Mouse (Mus musculus) megakaryocyte, embryonic 14.5 days (primary cell): Measurements from ENCODE around the gene Trnt1. TPM values are rescaled to one million over a fixed set of nuclear protein-coding genes. Genes with fewer than 3 reads are reported as not detected.
A peak's percentile ranks its signal among the peaks of the same experiment; 100 is the strongest.

Source experiments
- H3K27me3 ChIP-seq: replicated peaks from 2 replicates; pipeline ENCODE3; 2012; ENCODE audit warnings: inconsistent platforms
- H3K36me3 ChIP-seq: replicated peaks from 2 replicates; pipeline ENCODE3; 2012; ENCODE audit warnings: low read length, inconsistent platforms, mixed read lengths
- H3K4me1 ChIP-seq: 2 replicates; pipeline ENCODE4 v1.6.1; 2012; ENCODE audit warnings: inconsistent platforms
- H3K4me3 ChIP-seq: replicated peaks from 2 replicates; pipeline ENCODE3; 2012; ENCODE audit warnings: moderate library complexity, mild to moderate bottlenecking, inconsistent platforms
- H3K9me3 ChIP-seq: 2 replicates; pipeline ENCODE4 v1.6.1; 2012; ENCODE audit warnings: inconsistent platforms
- FLI1 ChIP-seq: IDR thresholded peaks from 2 replicates; pipeline ENCODE4 v1.6.1; 2012; ENCODE audit warnings: low read length, inconsistent platforms, mixed read lengths
- GATA1 ChIP-seq: IDR thresholded peaks from 3 replicates; pipeline ENCODE4 v1.6.1; 2012; ENCODE audit warnings: mixed read lengths, low read length, inconsistent platforms, borderline replicate concordance
- polyA plus RNA-seq: library from polyadenylated mRNA; stranded (reverse); fragments of >175 nt; gene quantifications from 2 replicates; pipeline ENCODE4 v1.2.3, GENCODE M21; 2012; ENCODE audit warnings: low replicate concordance; ENCODE audit not compliant: insufficient read depth

The Trnt1 gene
- polyA plus RNA-seq, 1 experiment = 0.66 TPM

- H3K4me3 ChIP-seq = peak overlapping the region; percentile 91
These were observed 1.1 kb downstream of the Trnt1 start for GRCm38 (mm10) chr6:106770046-106770445.

DNA sequence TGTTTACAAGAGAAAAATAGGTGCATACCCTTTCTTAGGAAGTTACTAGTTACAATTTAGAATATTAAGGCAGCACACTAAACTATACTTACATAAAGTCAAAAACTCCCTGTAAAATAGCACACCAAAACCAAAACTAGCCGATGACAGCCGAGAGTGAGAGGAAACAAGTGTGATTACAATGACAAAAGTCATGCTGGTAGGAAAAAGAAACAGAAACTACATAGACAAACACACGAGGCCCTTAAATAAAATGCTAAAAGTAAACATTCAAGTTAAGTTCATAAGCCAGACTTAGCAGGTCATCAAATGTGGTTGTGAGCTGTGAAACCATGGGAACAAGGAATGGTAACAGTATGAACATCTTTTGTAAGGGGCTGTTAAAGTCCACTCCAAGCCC is 18.2 kb downstream of the Trnt1 start:
- TF ChIP-seq FLI1 (no peak), GATA1 (no peak)
- H3K36me3 ChIP-seq = peaks cover 86% of the 10 kb centered on the region
- no peaks in the 10 kb centered on the region for H3K27me3 ChIP-seq
- H3K4me3 ChIP-seq = no peak overlapping the region
- no peaks in the 10 kb centered on the region for H3K4me1 ChIP-seq
- no peaks in the 10 kb centered on the region for H3K9me3 ChIP-seq

More at GRCm38 (mm10) chr6:106770046-106770445, 1.1 kb downstream of the Trnt1 start:
- Histone ChIP-seq H3K4me1 (peaks cover 12% of the 10 kb centered on the region), H3K9me3 (no peaks in the 10 kb centered on the region), H3K36me3 (peaks cover 38% of the 10 kb centered on the region), H3K27me3 (no peaks in the 10 kb centered on the region)
- TF ChIP-seq GATA1 (no peak), FLI1 (no peak)

DNA sequence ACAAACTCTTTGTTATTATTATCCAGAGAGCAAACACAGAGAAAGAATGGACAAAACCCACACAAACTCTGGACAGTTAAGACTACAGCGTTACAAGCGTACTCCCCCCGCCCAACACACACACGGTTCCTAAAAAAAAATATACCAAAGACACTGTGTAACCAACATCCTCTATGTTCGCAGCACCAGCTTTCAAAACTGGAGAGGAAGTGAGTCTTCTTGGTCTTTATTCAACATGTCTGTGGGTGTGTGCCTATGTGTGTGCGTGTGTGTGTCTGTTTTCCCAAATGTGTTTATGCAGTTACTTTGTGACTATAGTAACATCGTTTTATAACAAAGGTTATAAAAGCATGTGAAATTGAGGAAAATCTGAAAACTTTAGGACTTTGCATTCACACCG is 22.5 kb downstream of the Trnt1 start:
- H3K4me1 ChIP-seq = peaks cover 33% of the 10 kb centered on the region
- H3K27me3 ChIP-seq = no peaks in the 10 kb centered on the region
- TF ChIP-seq FLI1 (no peak), GATA1 (no peak)
- H3K36me3 ChIP-seq = peaks cover 91% of the 10 kb centered on the region
- no peaks in the 10 kb centered on the region for H3K9me3 ChIP-seq
- no peak overlapping the region for H3K4me3 ChIP-seq

GRCm38 (mm10) chr6:106792486-106792885 is 23.6 kb downstream of the Trnt1 start:
- Histone ChIP-seq H3K27me3 (no peaks in the 10 kb centered on the region), H3K4me1 (peaks cover 39% of the 10 kb centered on the region), H3K4me3 (no peak overlapping the region), H3K36me3 (peaks cover 81% of the 10 kb centered on the region), H3K9me3 (no peaks in the 10 kb centered on the region)
- TF ChIP-seq GATA1 = no peak
- no peak for TF ChIP-seq FLI1

DNA sequence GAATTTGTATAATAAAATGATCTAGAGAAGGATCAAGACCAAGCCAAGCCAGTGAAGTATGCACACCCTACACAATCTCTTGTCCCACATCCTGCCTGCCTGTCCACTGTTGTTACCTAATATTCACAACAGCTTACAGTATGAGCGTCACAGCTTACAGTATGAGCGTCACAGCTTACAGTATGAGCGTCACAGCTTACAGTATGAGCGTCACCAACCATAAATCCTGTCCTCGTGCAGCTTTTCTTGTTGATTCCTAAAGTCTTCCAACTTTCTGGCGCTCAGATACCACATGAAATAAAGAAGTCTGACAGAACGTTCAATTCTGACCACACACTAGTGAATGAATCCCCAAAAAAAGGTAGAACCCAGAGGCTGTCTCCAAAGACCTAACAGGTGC is 24.2 kb downstream of the Trnt1 start:
- peaks cover 75% of the 10 kb centered on the region for H3K36me3 ChIP-seq
- H3K4me1 ChIP-seq = peaks cover 41% of the 10 kb centered on the region
- no peaks in the 10 kb centered on the region for H3K9me3 ChIP-seq
- no peak overlapping the region for H3K4me3 ChIP-seq
- no peaks in the 10 kb centered on the region for H3K27me3 ChIP-seq
- TF ChIP-seq GATA1 = no peak
- TF ChIP-seq FLI1 = no peak

GRCm38 (mm10) chr6:106793621-106794020 is 24.7 kb downstream of the Trnt1 start:
- TF ChIP-seq FLI1 (no peak), GATA1 (no peak)
- Histone ChIP-seq H3K4me1 (peaks cover 45% of the 10 kb centered on the region), H3K9me3 (no peaks in the 10 kb centered on the region), H3K4me3 (peak overlapping the region; percentile 72), H3K36me3 (peaks cover 70% of the 10 kb centered on the region), H3K27me3 (no peaks in the 10 kb centered on the region)

DNA sequence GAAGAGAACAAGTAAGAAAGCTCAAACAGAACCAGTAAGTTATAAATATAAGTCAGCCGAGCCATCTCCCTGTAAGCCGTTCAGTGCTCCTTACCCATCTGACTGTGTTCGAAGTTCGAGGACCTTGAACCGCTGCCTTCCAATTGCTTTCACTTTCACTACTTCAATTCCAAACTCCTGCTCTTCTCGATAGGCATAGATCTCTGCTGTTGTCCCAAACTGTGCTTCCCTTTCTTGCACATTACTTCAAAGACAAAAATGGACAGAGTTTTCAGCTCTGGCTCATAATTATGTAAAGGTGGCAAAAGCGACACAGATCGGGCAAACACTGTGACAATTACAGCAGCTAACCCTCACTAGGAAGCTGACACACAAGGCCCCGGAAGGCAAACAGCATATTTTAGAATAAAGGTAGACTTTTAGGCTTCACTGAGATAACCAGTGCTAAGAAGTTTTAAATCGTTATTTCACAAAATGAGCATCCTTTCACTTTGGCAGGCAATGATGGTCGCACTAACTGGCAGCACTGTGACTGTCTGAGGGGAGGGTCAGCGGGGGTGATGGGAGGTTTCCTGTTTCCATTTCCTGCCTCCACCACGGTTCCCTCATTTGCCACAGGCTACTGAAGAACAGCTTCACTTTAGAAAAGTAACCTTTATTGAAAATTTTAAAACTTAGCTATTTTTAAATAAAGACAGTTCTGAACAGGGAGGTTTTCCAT is 25.3 kb downstream of the Trnt1 start:
- TF ChIP-seq FLI1 = no peak
- no peak for TF ChIP-seq GATA1
- Histone ChIP-seq H3K27me3 (no peaks in the 10 kb centered on the region), H3K4me3 (peak overlapping the region; percentile 72), H3K9me3 (no peaks in the 10 kb centered on the region), H3K36me3 (peaks cover 64% of the 10 kb centered on the region), H3K4me1 (peaks cover 52% of the 10 kb centered on the region)

- Histone ChIP-seq H3K27me3 (no peaks in the 10 kb centered on the region), H3K4me1 (peaks cover 39% of the 10 kb centered on the region), H3K4me3 (peak within 1 kb of the TSS; percentile 98), H3K36me3 (peaks cover 16% of the 10 kb centered on the region), H3K9me3 (no peaks in the 10 kb centered on the region)
- TF ChIP-seq GATA1 (no peak), FLI1 (no peak)
These were observed 30.7 kb downstream of the Trnt1 start, which contains the start of gene Crbn for GRCm38 (mm10) chr6:106799333-106800226. Gene Crbn, minus strand, starts transcription at chr6:106800077.

DNA sequence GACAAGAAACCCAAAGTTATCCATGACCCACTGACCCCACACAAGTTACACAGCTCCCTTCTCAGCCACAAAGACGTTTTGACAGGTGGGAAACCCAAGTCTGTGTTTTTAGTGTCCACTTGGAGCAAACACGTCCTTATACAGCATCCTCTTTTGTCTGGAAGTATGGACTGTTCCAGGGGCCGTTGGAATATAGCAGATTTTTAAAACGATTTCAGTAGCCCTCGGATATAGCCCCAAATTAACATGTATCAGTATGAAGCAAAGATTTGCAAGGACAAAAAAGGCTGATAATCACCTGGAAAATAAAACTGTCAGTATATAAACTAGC is 31.3 kb downstream of the Trnt1 start:
- Histone ChIP-seq H3K36me3 (peaks cover 10% of the 10 kb centered on the region), H3K9me3 (no peaks in the 10 kb centered on the region), H3K4me1 (peaks cover 33% of the 10 kb centered on the region), H3K4me3 (peak overlapping the region; percentile 98), H3K27me3 (no peaks in the 10 kb centered on the region)
- TF ChIP-seq FLI1 = no peak
- no peak for TF ChIP-seq GATA1

- no peaks in the 10 kb centered on the region for H3K9me3 ChIP-seq
- H3K36me3 ChIP-seq = no peaks in the 10 kb centered on the region
- TF ChIP-seq GATA1 = no peak
- TF ChIP-seq FLI1 = no peak
- no peaks in the 10 kb centered on the region for H3K27me3 ChIP-seq
- no peak overlapping the region for H3K4me3 ChIP-seq
- H3K4me1 ChIP-seq = 0 out of 2 replicates have a peak, but pooled peaks cover 3% of the 10 kb centered on the region
These were observed 36.0 kb downstream of the Trnt1 start for GRCm38 (mm10) chr6:106804904-106805303.
